21 mouse cellular contexts compared by ENCODE assay signal in the genomic region with DNA sequence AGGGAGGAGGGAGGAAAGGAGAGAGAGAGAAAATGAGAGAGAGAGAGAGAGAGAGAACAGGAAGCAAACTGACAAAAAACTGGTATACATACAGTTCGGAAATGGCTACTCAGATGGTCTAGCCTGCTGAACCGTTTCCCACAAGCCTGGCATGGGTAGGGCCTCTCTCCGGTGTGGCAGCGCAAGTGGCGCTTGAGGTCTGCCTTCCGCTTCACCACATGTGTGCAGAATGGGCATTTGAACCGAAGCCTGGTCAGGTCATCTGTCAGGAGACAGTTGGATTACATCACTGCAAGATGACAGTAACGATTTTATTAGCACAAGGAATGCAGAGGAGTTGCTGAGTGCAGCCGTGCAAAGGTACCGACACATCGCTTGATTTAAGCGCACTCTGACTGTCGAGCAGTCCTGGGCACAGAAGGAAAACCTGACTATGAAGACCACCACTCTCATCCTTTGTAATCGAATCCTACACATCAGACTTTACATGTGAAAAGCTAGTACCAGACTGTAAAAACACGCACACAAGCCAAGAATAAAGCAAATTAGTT.
"Had no signal": no experiment of that assay in that cellular context is flagged by ENCODE, and none has a peak within 500 bp of the region (broad histone marks: within the 10 kb centered on the region; RNA-seq: fewer than 3 reads in every experiment).

No protein-coding gene starts in this region.

- H3K4me1 ChIP-seq: lung, embryonic 15.5 days; midbrain, embryonic 10.5 days; midbrain, embryonic 12.5 days; neural tube, embryonic 13.5 days; neural tube, embryonic 15.5 days had no signal

- H3K4me2 ChIP-seq: lung, embryonic 15.5 days; midbrain, embryonic 12.5 days; neural tube, embryonic 13.5 days; neural tube, embryonic 15.5 days had no signal

- ATAC-seq: lung, postnatal 0 days; midbrain, embryonic 16.5 days had no signal

- H3K9me3 ChIP-seq: lung, embryonic 15.5 days; midbrain, embryonic 10.5 days; midbrain, embryonic 12.5 days; neural tube, embryonic 13.5 days; neural tube, embryonic 15.5 days had no signal

- H3K27me3 ChIP-seq: lung, embryonic 15.5 days; midbrain, embryonic 12.5 days; neural tube, embryonic 13.5 days; neural tube, embryonic 15.5 days had no signal

- H3K27ac ChIP-seq: lung, embryonic 15.5 days; macrophage; midbrain, embryonic 10.5 days; midbrain, embryonic 12.5 days; neural tube, embryonic 13.5 days; neural tube, embryonic 15.5 days had no signal

- H3K4me3 ChIP-seq: lung, embryonic 15.5 days; midbrain, embryonic 10.5 days; midbrain, embryonic 12.5 days; myocyte; neural tube, embryonic 13.5 days; neural tube, embryonic 15.5 days had no signal

- DNase-seq: lung, adult 2 months; lung, postnatal 14 days; lung, postnatal 36 days; midbrain, embryonic 14.5 days; retina, postnatal 1 day; right cerebral cortex, adult 18-20 months; right cerebral cortex, postnatal 25 days; right cerebral cortex, postnatal 4 days; spleen, adult 18-20 months; thymus, adult 18-20 months; thymus, postnatal 14 days; thymus, postnatal 36 days had no signal

- H3K9ac ChIP-seq: lung, embryonic 15.5 days; midbrain, embryonic 12.5 days; neural tube, embryonic 13.5 days; neural tube, embryonic 15.5 days had no signal
